Mouse (Mus musculus): ENCODE measurements around the gene Jade2.

- no peak for TF ChIP-seq CTCF (conservative IDR thresholded peaks at IDR 0.05; ENCODE audit: low read length)
- TF ChIP-seq POU5F1 (IDR thresholded peaks at IDR 0.05; ENCODE audit: borderline replicate concordance, low read length) = no peak
- TF ChIP-seq NANOG (IDR thresholded peaks at IDR 0.05; ENCODE audit: borderline replicate concordance, low read length) = no peak
Observed at GRCm38 (mm10) chr11:51823271-51823670, 34.2 kb downstream of the Jade2 start.

All from E14TG2a.4 (cell line).